Mouse (Mus musculus) neural tube, postnatal 0 days (tissue): Measurements from ENCODE around the gene Ntn5. TPM values are rescaled to one million over a fixed set of nuclear protein-coding genes. Genes with fewer than 3 reads are reported as not detected.

ENCODE experiments used
- polyA plus RNA-seq: library from polyadenylated mRNA; unstranded; fragments of >200 nt; fragmentation: Nextera tagmentation; extraction: Ambion mirVana; gene quantifications from 2 replicates; pipeline ENCODE4 v1.2.1, GENCODE M21; 2015

The Ntn5 gene
- 1.4 and 1.6 TPM in 2 replicates for polyA plus RNA-seq

DNA sequence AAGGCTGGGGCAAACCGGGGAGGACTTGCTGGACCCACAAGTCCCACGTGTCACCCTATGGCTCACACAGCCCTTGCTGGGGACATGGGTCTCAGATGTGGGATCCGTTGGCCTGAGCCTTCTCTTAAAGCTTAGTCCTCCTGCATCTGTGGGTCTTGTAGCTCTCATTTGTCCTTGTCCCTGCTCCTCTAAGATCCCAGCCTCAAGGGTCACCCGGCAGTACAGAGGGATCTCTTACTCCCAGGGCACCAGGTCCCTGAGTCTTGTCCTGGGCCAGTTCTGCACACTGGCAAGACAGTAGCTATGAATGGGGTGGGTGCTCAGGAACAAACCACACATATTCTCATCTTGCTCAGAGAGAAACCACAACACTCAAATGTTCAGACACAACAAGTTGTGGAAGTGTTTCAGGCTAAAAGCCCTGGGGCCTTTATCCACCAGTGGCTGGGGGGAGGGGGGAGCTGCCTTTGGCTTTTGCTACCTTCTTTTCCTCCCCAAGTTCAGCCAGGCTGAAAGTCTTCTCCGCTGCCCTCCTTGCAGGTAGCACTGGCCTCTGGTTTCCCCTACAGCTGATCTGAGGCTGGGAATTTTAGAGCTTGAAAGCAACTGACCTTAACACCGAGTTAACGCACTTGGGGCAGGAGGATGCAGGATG, at the start of gene Ntn5:
Ntn5 (plus strand) TSS at position 627 of the 655 bp plus-strand sequence.

DNA sequence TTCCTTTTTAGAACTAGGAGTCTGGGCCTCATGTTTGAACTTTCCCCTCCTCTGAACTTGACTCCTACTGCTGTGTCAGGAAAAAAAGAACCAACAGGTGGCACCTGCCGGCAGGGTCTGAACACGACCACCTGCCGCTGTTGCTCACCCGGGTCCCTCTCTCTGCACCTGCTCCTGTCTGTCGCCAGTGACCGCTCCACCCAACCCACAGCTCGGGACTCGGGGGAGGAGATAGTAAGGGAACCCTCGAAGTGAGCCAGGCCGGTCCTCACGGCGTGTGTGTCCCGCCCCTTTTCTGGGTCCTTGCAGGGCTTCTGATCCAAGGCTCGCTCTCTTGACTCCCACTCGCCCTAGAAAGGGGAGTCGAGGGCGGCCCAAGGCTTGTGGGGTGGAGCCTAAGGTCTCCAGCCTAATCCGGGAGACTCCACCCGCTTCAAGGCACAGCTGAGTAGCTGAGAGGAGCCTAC, 44.2 kb upstream of the Ntn5 start, which contains the start of gene Mamstr:
Mamstr (plus strand) TSS at position 417 of the 467 bp plus-strand sequence.

DNA sequence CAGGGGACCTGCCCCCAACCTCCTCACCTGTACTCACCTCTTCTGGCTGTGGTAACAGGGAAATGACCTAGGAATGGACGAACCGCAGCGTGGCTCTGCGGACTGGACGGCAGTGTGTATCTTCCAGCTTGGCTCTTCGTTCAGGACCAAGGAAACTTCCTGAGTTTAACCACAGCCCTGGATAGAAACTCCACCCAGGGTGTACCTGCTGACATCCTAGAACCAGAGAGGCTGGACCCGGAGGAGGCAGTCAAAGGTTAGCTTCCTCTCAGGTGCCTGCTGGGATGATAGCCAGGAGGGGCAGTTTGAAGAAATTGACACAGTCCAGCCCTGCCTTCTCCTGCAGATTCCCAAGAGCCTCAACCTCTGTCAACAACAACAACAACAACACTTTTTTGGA, 17.7 kb upstream of the Ntn5 start, which contains the start of gene Fut2:
Fut2 (minus strand) TSS at position 234 of the 400 bp plus-strand sequence.

DNA sequence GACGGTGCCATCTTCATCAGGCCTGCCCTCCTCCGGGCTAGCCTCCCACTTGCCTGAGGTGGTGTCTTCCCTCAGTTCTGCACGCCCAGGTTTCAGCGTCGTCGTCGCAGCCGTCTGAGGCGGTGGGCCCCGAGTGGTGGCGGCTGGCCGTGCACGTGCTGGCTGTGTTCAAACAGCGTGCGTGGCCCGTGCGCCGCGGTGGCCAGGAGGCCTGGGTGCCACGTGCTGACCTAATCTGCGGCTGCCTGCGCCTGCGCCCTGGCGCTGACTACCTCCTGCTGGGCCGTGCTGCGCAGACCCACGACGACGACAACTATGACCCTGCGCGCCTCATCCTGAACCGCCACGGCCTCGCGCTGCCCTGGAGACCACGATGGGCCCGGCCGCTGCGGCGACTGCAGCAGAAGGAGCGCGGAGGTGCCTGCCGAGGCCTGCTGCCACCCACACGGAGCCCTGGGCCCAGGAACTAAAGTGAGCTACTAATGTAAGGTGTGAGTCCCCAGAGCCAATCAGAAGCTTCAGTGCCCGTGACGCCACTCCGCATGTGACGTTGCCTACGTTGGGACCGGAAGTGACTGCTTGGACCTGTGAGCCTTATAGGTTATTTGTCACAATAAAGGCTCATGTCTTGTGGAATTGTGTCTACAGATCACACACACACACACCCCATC, 10.2 kb downstream of the Ntn5 start, which contains the start of gene Sec1:
Sec1 (minus strand) TSS at position 482 of the 671 bp plus-strand sequence.

DNA sequence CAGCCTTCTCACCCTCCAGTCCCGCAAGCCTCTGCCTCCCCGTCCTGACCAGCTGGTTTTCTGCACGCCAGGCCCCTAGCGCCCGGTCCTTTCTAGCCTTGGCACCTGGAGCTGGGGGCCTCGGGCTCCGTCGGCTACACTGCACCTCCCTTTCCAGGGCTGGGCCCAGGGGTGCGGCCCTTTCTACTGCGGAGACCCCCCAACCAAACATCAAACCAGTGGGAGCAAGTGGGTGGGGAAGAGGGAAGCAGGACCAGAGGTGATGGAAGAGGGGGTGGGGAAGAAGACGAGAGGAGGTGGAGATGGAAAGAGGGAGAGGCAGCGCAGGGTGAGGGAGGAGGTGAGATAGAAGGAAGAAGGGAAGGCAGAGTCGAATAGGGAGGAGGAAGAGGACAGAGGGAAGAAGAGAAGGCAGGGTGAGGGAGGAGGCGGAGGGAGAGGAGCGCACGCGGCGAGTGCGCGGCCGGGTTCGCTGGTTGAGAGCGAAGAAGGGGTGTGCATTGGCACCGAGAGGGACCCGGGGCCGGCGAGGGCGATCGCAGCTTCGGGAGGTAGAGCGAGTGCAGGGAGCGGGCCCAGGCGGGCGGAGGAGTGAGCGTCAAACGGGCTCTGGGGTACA, 15.8 kb downstream of the Ntn5 start, which contains the start of gene Car11:
Car11 (plus strand) TSS at position 321 of the 619 bp plus-strand sequence.

DNA sequence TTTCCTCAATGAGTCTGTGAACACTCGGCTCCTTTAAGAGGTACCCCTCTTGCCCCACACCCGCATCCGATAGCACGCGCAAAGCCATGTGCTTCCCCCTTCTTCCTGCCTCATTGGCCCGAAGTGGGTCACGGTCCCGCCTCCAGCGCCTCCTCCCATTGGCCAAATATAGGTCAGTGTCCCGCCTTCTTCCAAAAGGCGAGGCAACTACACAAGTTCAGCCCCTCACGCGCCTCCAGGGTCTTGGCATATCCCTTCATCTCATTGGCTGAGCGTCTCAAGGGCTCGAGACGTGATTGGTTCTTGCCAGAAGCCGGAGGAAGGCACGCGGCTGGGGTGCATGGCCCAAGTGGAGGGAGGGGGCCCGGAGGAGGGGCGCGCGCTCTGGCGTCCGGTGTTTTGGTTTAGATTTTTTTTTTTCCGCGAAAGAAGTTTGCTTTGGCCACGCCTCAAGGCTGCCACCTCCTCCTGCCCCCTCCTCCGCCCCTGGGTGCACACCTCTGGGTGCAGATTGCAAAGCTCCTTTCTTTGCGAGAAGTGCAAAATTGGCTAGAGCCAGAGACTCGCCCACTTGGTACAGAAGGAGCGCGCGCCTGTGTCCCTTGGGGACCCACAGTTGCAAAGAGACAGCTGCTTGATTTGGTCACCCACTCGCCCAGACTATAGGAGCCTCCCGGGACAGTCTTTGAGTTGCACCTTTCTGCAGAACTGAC, 21.1 kb downstream of the Ntn5 start, which contains the start of gene Dbp:
Dbp (plus strand) TSS at position 359 of the 713 bp plus-strand sequence.

DNA sequence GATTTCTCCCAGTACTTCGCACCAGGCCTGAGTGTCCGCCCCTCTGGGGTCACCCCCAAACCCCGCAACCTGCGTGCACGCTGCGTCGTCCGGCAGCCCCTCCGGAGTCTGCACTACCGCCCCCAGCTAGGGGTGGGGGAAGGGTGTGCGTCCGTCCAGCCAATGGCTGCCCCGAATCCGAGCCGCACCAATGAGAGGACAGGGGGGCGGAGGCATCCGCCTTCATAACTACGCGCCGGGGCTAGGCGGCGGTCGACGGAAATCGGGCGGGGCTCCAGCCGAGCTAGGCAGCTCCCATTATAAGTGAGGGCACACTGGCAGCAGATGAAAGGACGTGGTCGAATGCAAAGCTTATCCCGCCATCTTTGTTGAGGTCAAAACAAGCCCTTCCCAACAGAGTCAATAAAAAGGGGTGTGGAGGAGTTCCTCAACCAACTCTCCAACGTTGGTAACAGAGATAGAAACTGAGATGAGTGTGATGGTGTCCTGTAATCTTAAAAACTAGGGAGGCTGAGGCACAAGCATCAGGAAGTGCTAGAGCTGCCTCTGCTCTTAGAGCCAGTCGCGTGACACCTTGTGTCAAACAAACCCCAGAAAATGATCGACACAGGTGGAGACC, 31.4 kb downstream of the Ntn5 start, which contains the start of gene Rpl18:
Rpl18 (plus strand) TSS at position 368 of the 619 bp plus-strand sequence.

DNA sequence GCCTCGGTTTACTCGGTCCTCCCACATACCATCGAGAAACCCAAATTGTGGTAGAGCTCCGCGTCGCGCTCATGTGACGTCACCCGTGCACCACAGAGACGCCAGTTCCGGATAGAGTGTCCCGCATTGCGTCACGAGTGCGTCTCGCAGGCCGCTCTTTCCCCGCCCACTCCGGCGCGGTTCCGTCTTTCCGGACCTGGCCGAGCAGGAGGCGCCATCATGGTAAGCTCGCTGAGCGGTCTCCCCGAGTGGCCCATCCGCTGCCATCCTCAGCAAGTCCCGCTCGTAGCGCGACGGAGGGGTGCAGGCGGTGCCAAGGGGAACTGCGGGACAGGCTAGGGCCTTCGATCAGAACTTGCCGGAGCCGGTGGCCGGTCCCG, 34.1 kb downstream of the Ntn5 start, which contains the start of gene Sphk2:
Sphk2 (minus strand) TSS at position 85 of the 380 bp plus-strand sequence.

DNA sequence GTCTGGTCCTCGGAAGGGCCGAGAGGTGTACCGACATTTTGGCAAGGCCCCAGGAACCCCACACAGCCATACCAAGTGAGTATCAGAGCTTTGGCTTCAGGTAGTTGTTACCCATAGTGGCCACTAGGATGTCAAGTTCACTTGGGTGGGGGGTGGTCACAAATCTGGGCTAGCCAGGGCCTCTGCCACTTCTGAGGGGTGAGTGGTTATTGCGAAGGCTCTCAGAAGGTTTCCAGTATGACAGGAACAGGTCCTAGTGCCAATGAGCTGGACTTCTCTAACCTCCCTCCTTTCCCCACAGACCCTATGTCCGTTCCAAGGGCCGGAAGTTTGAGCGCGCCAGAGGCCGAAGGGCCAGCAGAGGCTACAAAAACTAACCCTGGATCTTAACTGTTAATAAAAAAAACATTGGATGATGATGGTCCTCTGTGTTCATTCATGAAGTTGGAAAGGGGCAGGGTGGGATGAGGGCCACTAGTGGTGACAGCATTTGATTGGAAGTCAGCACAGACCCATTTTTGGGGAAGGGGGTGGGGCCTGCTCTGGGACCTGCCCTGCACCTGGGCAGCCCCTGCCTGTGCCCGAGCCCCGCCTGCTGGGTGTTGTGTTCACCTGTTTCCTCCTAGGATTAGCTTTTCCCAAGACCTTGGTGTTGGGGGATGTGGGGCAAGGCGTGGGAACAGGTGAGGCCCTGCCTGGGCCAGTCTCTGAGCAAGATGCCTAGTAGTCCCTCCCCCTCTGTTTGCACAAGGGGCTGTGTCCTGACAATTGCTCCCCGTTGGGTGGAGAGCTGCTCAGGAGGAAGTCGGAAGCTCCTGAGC, 36.8 kb downstream of the Ntn5 start, which contains the start of gene Fam83e:
Fam83e (plus strand) TSS at position 800 of the 821 bp plus-strand sequence.

DNA sequence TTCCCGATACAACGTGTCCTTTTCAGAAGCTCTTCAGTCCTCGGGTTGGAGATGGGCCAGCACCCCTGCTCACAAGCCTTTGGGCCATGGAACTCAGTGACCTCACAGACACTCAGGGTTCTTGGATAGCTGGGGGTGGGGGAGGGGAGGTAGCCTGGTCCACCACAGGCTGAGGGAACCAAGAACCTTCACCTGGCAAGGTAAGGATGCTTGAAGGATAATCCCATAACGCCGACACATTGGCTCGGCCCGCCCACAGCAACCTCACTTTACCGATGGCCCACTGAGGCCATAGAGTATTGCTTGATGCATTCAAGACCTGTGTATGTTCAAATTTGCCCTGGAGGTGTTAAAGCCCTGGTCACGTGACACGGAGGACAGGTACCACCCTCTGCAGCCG, 41.9 kb downstream of the Ntn5 start, which contains the start of gene Spaca4:
Spaca4 (minus strand) TSS at position 101 of the 400 bp plus-strand sequence.

Other genes with a start within 250 kb of the Ntn5 start
- 16.4 and 18.9 TPM in 2 replicates for gene Gys1, start 249.2 kb upstream of the Ntn5 start, polyA plus RNA-seq
- gene Ruvbl2, start 245.9 kb upstream of the Ntn5 start, polyA plus RNA-seq = 83.2 and 91.0 TPM in 2 replicates
- gene Ftl1, start 224.1 kb upstream of the Ntn5 start, polyA plus RNA-seq = 3,929 and 4,285 TPM in 2 replicates
- 248 and 251 TPM in 2 replicates for gene Bax, start 217.1 kb upstream of the Ntn5 start, polyA plus RNA-seq
- gene Tulp2, start 202.1 kb upstream of the Ntn5 start, polyA plus RNA-seq = 0.29 and 0.49 TPM in 2 replicates
- not detected in 2 replicates for gene Gm45808, start 197.2 kb upstream of the Ntn5 start, polyA plus RNA-seq
- 5.4 and 5.5 TPM in 2 replicates for gene Dhdh, start 195.2 kb upstream of the Ntn5 start, polyA plus RNA-seq
- 143 and 157 TPM in 2 replicates for gene Nucb1, start 173.6 kb upstream of the Ntn5 start, polyA plus RNA-seq
- 18.4 and 20.1 TPM in 2 replicates for gene Ppp1r15a, start 157.8 kb upstream of the Ntn5 start, polyA plus RNA-seq
- 5.5 and 6.7 TPM in 2 replicates for gene Plekha4, start 157.7 kb upstream of the Ntn5 start, polyA plus RNA-seq
- 0.62 and 0.81 TPM in 2 replicates for gene Hsd17b14, start 129.1 kb upstream of the Ntn5 start, polyA plus RNA-seq
- 19.8 and 21.5 TPM in 2 replicates for gene Bcat2, start 113.9 kb upstream of the Ntn5 start, polyA plus RNA-seq
- not detected in 2 replicates for gene Fgf21, start 68.5 kb upstream of the Ntn5 start, polyA plus RNA-seq
- gene Fut1, start 66.7 kb upstream of the Ntn5 start, polyA plus RNA-seq = 0.14 TPM in 1 of 2 replicates, not detected in the other
- gene Izumo1, start 62.2 kb upstream of the Ntn5 start, polyA plus RNA-seq = 0.10 TPM in 1 of 2 replicates, not detected in the other
- gene Rasip1, start 56.5 kb upstream of the Ntn5 start, polyA plus RNA-seq = 18.8 and 19.9 TPM in 2 replicates
- 4.5 and 5.3 TPM in 2 replicates for gene Mamstr, start 44.0 kb upstream of the Ntn5 start, polyA plus RNA-seq
- 0.10 and 0.12 TPM in 2 replicates for gene Fut2, start 17.6 kb upstream of the Ntn5 start, polyA plus RNA-seq
- gene Sec1, start 10.4 kb downstream of the Ntn5 start, polyA plus RNA-seq = 0.45 and 0.58 TPM in 2 replicates
- gene Car11, start 15.8 kb downstream of the Ntn5 start, polyA plus RNA-seq = 92.0 and 100.0 TPM in 2 replicates
- gene Dbp, start 21.1 kb downstream of the Ntn5 start, polyA plus RNA-seq = 6.3 and 8.5 TPM in 2 replicates
- gene Rpl18, start 31.4 kb downstream of the Ntn5 start, polyA plus RNA-seq = 516 and 551 TPM in 2 replicates
- gene Sphk2, start 34.0 kb downstream of the Ntn5 start, polyA plus RNA-seq = 18.9 and 20.8 TPM in 2 replicates
- 0.14 TPM in 1 of 2 replicates, not detected in the other for gene Fam83e, start 37.2 kb downstream of the Ntn5 start, polyA plus RNA-seq
- gene Spaca4, start 41.8 kb downstream of the Ntn5 start, polyA plus RNA-seq = not detected in 2 replicates
- 19.1 and 20.2 TPM in 2 replicates for gene Lmtk3, start 99.7 kb downstream of the Ntn5 start, polyA plus RNA-seq
- gene Sult2b1, start 100.6 kb downstream of the Ntn5 start, polyA plus RNA-seq = 9.0 and 9.5 TPM in 2 replicates
- 202 and 212 TPM in 2 replicates for gene Cyth2, start 130.6 kb downstream of the Ntn5 start, polyA plus RNA-seq
- gene Kcnj14, start 140.8 kb downstream of the Ntn5 start, polyA plus RNA-seq = 2.1 and 2.3 TPM in 2 replicates
- 41.4 and 43.8 TPM in 2 replicates for gene Grwd1, start 146.9 kb downstream of the Ntn5 start, polyA plus RNA-seq
- 51.6 and 60.3 TPM in 2 replicates for gene Kdelr1, start 188.8 kb downstream of the Ntn5 start, polyA plus RNA-seq
- 7.6 and 9.0 TPM in 2 replicates for gene Grin2d, start 194.4 kb downstream of the Ntn5 start, polyA plus RNA-seq
- gene Syngr4, start 212.7 kb downstream of the Ntn5 start, polyA plus RNA-seq = 0.34 TPM in 1 of 2 replicates, not detected in the other
- gene Tmem143, start 212.9 kb downstream of the Ntn5 start, polyA plus RNA-seq = 7.3 and 8.2 TPM in 2 replicates
- 56.9 and 74.0 TPM in 2 replicates for gene Emp3, start 237.4 kb downstream of the Ntn5 start, polyA plus RNA-seq
- 6.9 and 7.0 TPM in 2 replicates for gene Ccdc114, start 240.1 kb downstream of the Ntn5 start, polyA plus RNA-seq